Mouse (Mus musculus) kidney, adult 8-10 months (tissue): ENCODE results near the gene Atp10b.

ENCODE experiments used
- DNase-seq, 2 experiments: peaks; one replicate each; pipeline ENCODE4 v3.0.0; 2022

Gene Atp10b

GRCm38 (mm10) chr11:43200089-43200488 lies 50.4 kb downstream of the Atp10b start:
- no peak for DNase-seq

- no peak for DNase-seq
Observed at GRCm38 (mm10) chr11:43203580-43203979, 53.9 kb downstream of the Atp10b start.

GRCm38 (mm10) chr11:43213134-43213533 lies 63.5 kb downstream of the Atp10b start:
- DNase-seq: no peak

- DNase-seq: no peak
Observed at GRCm38 (mm10) chr11:43213740-43214139, 64.1 kb downstream of the Atp10b start.

- DNase-seq: no peak
Observed at GRCm38 (mm10) chr11:43217021-43217420, 67.3 kb downstream of the Atp10b start.

- no peak for DNase-seq
Observed at GRCm38 (mm10) chr11:43230231-43230630, 80.6 kb downstream of the Atp10b start.

GRCm38 (mm10) chr11:43232073-43232472 lies 82.4 kb downstream of the Atp10b start:
- no peak for DNase-seq

GRCm38 (mm10) chr11:43236360-43237039 lies 86.8 kb downstream of the Atp10b start:
- no peak for DNase-seq

GRCm38 (mm10) chr11:43239804-43240203 lies 90.1 kb downstream of the Atp10b start:
- no peak for DNase-seq

- DNase-seq: no peak
Observed at GRCm38 (mm10) chr11:43253034-43253433, 103.4 kb downstream of the Atp10b start.

GRCm38 (mm10) chr11:43255262-43255661 lies 105.6 kb downstream of the Atp10b start:
- DNase-seq: no peak

GRCm38 (mm10) chr11:43257291-43257690 lies 107.6 kb downstream of the Atp10b start:
- DNase-seq: no peak

- DNase-seq: no peak
Observed at GRCm38 (mm10) chr11:43257781-43258180, 108.1 kb downstream of the Atp10b start.

GRCm38 (mm10) chr11:43263548-43264218 lies 114.0 kb downstream of the Atp10b start:
- peak; percentile 19 to 41 for DNase-seq

- no peak for DNase-seq
Observed at GRCm38 (mm10) chr11:43267505-43267904, 117.8 kb downstream of the Atp10b start.

- DNase-seq: no peak
Observed at GRCm38 (mm10) chr11:43269503-43270255, 120.0 kb downstream of the Atp10b start.

GRCm38 (mm10) chr11:43270256-43270806 lies 120.7 kb downstream of the Atp10b start:
- peak in 1 of 2 experiments; percentile 13 for DNase-seq

- DNase-seq: no peak
Observed at GRCm38 (mm10) chr11:43273896-43274295, 124.2 kb downstream of the Atp10b start.

GRCm38 (mm10) chr11:43297584-43297983 lies 147.9 kb downstream of the Atp10b start:
- DNase-seq: no peak

- DNase-seq: no peak
Observed at GRCm38 (mm10) chr11:43311000-43311399, 161.3 kb downstream of the Atp10b start.
